Mouse (Mus musculus): ENCODE measurements around the gene Slc27a4. TPM values are rescaled to one million over a fixed set of nuclear protein-coding genes. Genes with fewer than 3 reads are reported as not detected.

Slc27a4 gene
- total and polyA plus RNA-seq, 3 experiments: 10.9 to 14.9 TPM; not detected in 1

DNA sequence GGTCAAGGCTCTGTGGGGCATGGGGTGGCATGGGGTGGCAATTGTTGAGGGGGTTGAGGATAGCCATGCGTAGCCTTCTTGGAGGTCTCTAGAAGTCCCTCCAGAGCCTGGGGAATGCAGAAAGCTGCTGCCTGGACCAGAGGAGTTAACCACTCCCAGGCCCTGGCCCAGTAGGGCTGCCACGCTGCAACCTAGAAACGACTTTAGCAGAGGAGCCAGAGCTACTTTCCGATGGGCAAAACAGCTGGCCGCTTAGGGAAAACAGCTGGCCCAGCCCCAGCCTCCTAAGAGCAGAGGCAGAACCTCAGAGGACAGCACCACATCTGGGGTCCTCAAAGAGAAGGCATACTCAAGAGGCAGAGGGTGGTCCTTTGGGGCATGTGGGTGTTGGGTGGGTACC lies 55.5 kb downstream of the Slc27a4 start:
- H3K27ac ChIP-seq (ENCODE audit: control insufficient read depth, low read depth, low read length): no peak overlapping the region
- H3K9ac ChIP-seq (ENCODE audit: control insufficient read depth, low read depth, low read length, poor library complexity, severe bottlenecking): no peak overlapping the region
- H3K4me3 ChIP-seq (ENCODE audit: control insufficient read depth in 1 of 2, insufficient read depth in 1 of 2, low read depth in 2 of 2, low read length in 2 of 2): no peak overlapping the region
- no peaks in the 10 kb centered on the region for H3K79me2 ChIP-seq (ENCODE audit: control insufficient read depth, insufficient read depth, low read length, poor library complexity)
- TF ChIP-seq MAZ (IDR thresholded peaks at IDR 0.05; ENCODE audit: low read depth, low read length) (no peak), BHLHE40 (IDR thresholded peaks at IDR 0.05; ENCODE audit: borderline replicate concordance, low read depth, low read length) (no peak), POLR2A (IDR thresholded peaks at IDR 0.05; ENCODE audit: control insufficient read depth in 1 of 2, insufficient read depth in 1 of 2, low read depth in 1 of 2, low read length in 2 of 2, poor library complexity in 1 of 2) (no peak), RAD21 (IDR thresholded peaks at IDR 0.05; ENCODE audit: low read depth, low read length) (no peak), MAFK (IDR thresholded peaks at IDR 0.05; ENCODE audit: borderline replicate concordance, low read depth, low read length) (no peak), KAT2A (conservative IDR thresholded peaks at IDR 0.05; ENCODE audit: low read depth, low read length) (no peak), MYB (IDR thresholded peaks at IDR 0.05; ENCODE audit: low read depth, low read length) (no peak), GABPA (IDR thresholded peaks at IDR 0.05; ENCODE audit: low read depth, low read length) (no peak), TBP (IDR thresholded peaks at IDR 0.05; ENCODE audit: low read depth, low read length) (no peak), NRF1 (IDR thresholded peaks at IDR 0.05; ENCODE audit: insufficient read depth, low read depth, low read length, poor library complexity, severe bottlenecking) (no peak), MYC (IDR thresholded peaks at IDR 0.05; ENCODE audit: low read depth, low read length) (no peak), HCFC1 (IDR thresholded peaks at IDR 0.05; ENCODE audit: low read depth, low read length) (no peak), TCF12 (IDR thresholded peaks at IDR 0.05; ENCODE audit: low read depth, low read length) (no peak), MEF2A (IDR thresholded peaks at IDR 0.05; ENCODE audit: extremely low read depth, insufficient replicate concordance, low read depth, low read length, poor library complexity, severe bottlenecking) (no peak)
- peaks cover 0 to 6% of the 10 kb centered on the region in 2 experiments; a peak in 2 of 4 replicates for H3K36me3 ChIP-seq (ENCODE audit: control insufficient read depth in 1 of 2, insufficient read depth in 2 of 2, low read length in 2 of 2)
- DNase-seq (ENCODE audit: low read depth, low spot score): no peak
- H3K27me3 ChIP-seq (ENCODE audit: control insufficient read depth in 1 of 2, insufficient read depth in 2 of 2, low read length in 2 of 2): no peaks in the 10 kb centered on the region
- no peaks in the 10 kb centered on the region for H3K9me3 ChIP-seq (replicated peaks; ENCODE audit: insufficient read depth, low read length)
- peaks cover 0 to 16% of the 10 kb centered on the region in 2 experiments; a peak in 3 of 4 replicates for H3K4me1 ChIP-seq (ENCODE audit: control insufficient read depth in 1 of 2, insufficient read depth in 2 of 2, low read length in 2 of 2)

DNA sequence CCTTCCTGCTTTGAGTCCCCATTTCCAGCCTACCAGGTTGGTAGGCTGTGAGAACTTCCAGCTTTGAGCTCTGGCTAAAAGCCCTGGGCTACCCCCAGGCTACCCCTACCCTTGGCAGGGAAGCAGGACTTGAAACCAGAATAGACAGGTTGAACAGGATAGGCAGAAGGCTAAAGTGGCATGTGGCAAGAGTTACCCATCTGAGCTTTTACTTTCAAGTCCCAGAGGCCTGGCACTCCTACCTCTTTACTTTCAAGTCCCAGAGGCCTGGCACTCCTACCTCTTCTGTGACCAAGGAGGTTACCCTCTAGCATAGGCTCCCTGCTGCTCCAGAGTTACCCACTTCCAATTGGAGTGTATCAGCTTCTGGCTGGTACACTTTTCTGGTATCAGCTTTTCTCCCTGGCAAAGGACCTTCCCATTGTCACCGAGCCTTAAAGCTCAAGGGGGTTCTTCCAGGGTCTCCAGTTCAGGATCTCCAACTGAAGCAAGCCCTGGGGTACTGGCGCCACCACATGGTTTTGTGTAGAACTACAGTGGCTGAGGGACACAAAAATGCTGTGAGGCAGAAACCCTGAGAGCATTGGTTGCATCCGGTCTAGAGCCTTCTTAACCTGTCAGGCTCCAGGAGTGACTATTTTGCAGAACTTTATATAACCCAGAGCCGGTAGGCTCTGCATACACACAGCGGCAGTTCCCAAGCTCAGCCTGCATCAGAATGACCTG lies 56.5 kb downstream of the Slc27a4 start:
- Histone ChIP-seq H3K27me3 (ENCODE audit: control insufficient read depth in 1 of 2, insufficient read depth in 2 of 2, low read length in 2 of 2) (no peaks in the 10 kb centered on the region), H3K36me3 (ENCODE audit: control insufficient read depth in 1 of 2, insufficient read depth in 2 of 2, low read length in 2 of 2) (peaks cover 0 to 6% of the 10 kb centered on the region in 2 experiments; a peak in 2 of 4 replicates), H3K9me3 (replicated peaks; ENCODE audit: insufficient read depth, low read length) (no peaks in the 10 kb centered on the region), H3K4me1 (ENCODE audit: control insufficient read depth in 1 of 2, insufficient read depth in 2 of 2, low read length in 2 of 2) (peaks cover 0 to 16% of the 10 kb centered on the region in 2 experiments; a peak in 3 of 4 replicates), H3K4me3 (ENCODE audit: control insufficient read depth in 1 of 2, insufficient read depth in 1 of 2, low read depth in 2 of 2, low read length in 2 of 2) (no peak overlapping the region), H3K79me2 (ENCODE audit: control insufficient read depth, insufficient read depth, low read length, poor library complexity) (no peaks in the 10 kb centered on the region), H3K9ac (ENCODE audit: control insufficient read depth, low read depth, low read length, poor library complexity, severe bottlenecking) (no peak overlapping the region), H3K27ac (ENCODE audit: control insufficient read depth, low read depth, low read length) (no peak overlapping the region)
- TF ChIP-seq SMC3 (IDR thresholded peaks at IDR 0.05; ENCODE audit: low read depth, low read length) (peak; percentile 71), CTCF (IDR thresholded peaks at IDR 0.05 in 2 of 3, conservative IDR thresholded peaks at IDR 0.05 in 1 of 3; ENCODE audit: control insufficient read depth in 1 of 3, insufficient read depth in 1 of 3, low read depth in 2 of 3, low read length in 3 of 3, poor library complexity in 1 of 3, severe bottlenecking in 1 of 3) (peak; percentile 72 to 92 (median 84)), ZC3H11A (IDR thresholded peaks at IDR 0.05; ENCODE audit: low read depth, low read length) (peak; percentile 63), JUND (IDR thresholded peaks at IDR 0.05; ENCODE audit: low read depth, low read length) (no peak), SIN3A (IDR thresholded peaks at IDR 0.05; ENCODE audit: low read length) (no peak), RAD21 (IDR thresholded peaks at IDR 0.05; ENCODE audit: low read depth, low read length) (peak; percentile 81)
- DNase-seq (ENCODE audit: low read depth, low spot score): peak; percentile 70

All from MEL (cell line).